ENCODE assay signal across 20 mouse cellular contexts in the genomic region with DNA sequence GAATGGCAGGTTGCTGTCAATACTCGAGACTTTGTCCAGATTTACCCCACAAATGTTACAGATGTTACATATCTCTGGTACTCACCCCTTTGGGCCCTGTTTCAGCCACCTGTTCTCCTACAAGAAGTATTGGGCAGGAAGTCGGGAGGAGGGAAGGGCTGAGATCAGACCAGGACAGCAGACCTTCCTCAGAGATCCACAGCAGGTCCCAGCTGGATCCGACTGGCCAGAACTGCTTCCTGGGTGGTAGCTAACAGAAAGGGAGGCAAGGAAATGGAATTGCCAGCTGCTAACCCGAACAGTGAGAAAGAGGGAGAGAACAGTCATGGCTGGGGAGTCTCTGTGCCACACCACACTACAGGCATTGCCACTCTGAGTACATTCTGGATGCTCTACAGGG.
"Had no signal": no experiment of that assay in that cellular context is flagged by ENCODE, and none has a peak within 500 bp of the region (broad histone marks: within the 10 kb centered on the region; RNA-seq: fewer than 3 reads in every experiment).

No protein-coding gene starts in this region.

- H3K4me3 ChIP-seq: limb, embryonic 12.5 days; limb, embryonic 15.5 days; liver, embryonic 12.5 days; megakaryocyte, embryonic 14.5 days; midbrain, embryonic 10.5 days; midbrain, embryonic 13.5 days; myocyte; neural tube, embryonic 13.5 days; stomach, embryonic 15.5 days had no signal

- DNase-seq: kidney, adult 2 months; kidney, postnatal 36 days; layer of hippocampus, postnatal 36 days; left cerebral cortex, postnatal 4 days; lung, embryonic 14.5 days; lung, postnatal 36 days; retina, postnatal 1 day; right cerebral cortex, postnatal 25 days; spleen, adult 18-20 months; thymus, postnatal 36 days had no signal

- H3K27ac ChIP-seq: kidney, postnatal 0 days; limb, embryonic 12.5 days; limb, embryonic 15.5 days; liver, embryonic 12.5 days; midbrain, embryonic 10.5 days; stomach, embryonic 15.5 days had no signal
